Mouse (Mus musculus) forebrain, embryonic 10.5 days (tissue): Measurements from ENCODE around the gene Hpd. TPM values are rescaled to one million over a fixed set of nuclear protein-coding genes. Genes with fewer than 3 reads are reported as not detected.

Experiments used
- DNase-seq: peaks from one replicate; pipeline ENCODE4 v3.0.0-alpha.2; 2017; ENCODE audit warnings: low spot score; ENCODE audit errors: extremely low spot score
- H3K27ac ChIP-seq: fragments of 300-500 bp; sonication (generic); 2 replicates; pipeline ENCODE4 v1.5.1; 2016; ENCODE audit warnings: mild to moderate bottlenecking
- H3K27me3 ChIP-seq: fragments of 300-500 bp; sonication (generic); 2 replicates; pipeline ENCODE4 v1.6.1; 2016; ENCODE audit warnings: mild to moderate bottlenecking; ENCODE audit not compliant: poor library complexity, severe bottlenecking
- H3K36me3 ChIP-seq: fragments of 300-500 bp; sonication (generic); replicated peaks from 2 replicates; pipeline ENCODE4 v1.6.1; 2016; ENCODE audit warnings: mild to moderate bottlenecking, moderate library complexity
- H3K4me1 ChIP-seq: fragments of 300-500 bp; sonication (generic); 2 replicates; pipeline ENCODE4 v1.6.1; 2016
- H3K4me3 ChIP-seq: fragments of 300-500 bp; sonication (generic); 2 replicates; pipeline ENCODE4 v1.5.1; 2016; ENCODE audit warnings: mild to moderate bottlenecking, moderate library complexity
- H3K9me3 ChIP-seq: fragments of 300-500 bp; sonication (generic); 2 replicates; pipeline ENCODE4 v1.6.1; 2016; ENCODE audit warnings: mild to moderate bottlenecking, moderate library complexity
- WGBS: fragments of 180-500 bp; shearing (Covaris S2); methylation state at CpG from one replicate; pipeline ENCODE4 v1.1.7; 2016; 5-methylcytosine and 5-hydroxymethylcytosine counted together
- polyA plus RNA-seq: library from polyadenylated mRNA; unstranded; fragments of >200 nt; fragmentation: Nextera tagmentation; extraction: Ambion mirVana; gene quantifications from 2 replicates; pipeline ENCODE4 v1.2.1, GENCODE M21; 2016

Hpd gene
- polyA plus RNA-seq, 1 experiment from 2014 or later = 0.31 TPM

- no peaks in the 10 kb centered on the region for H3K9me3 ChIP-seq
- peaks cover 34% of the 10 kb centered on the region for H3K4me1 ChIP-seq
- no peaks in the 10 kb centered on the region for H3K27me3 ChIP-seq
- H3K27ac ChIP-seq = no peak overlapping the region
- peaks cover 97% of the 10 kb centered on the region for H3K36me3 ChIP-seq
- WGBS = 90% methylated on average over 1 of the region's 1 CpGs
- H3K4me3 ChIP-seq = no peak overlapping the region
- no peak for DNase-seq
Observed at GRCm38 (mm10) chr5:123152901-123153300, 29.6 kb downstream of the Hpd start.

GRCm38 (mm10) chr5:123151707-123152362 is 30.7 kb downstream of the Hpd start:
- H3K4me3 ChIP-seq = no peak overlapping the region
- WGBS = 95% methylated on average over 19 of the region's 19 CpGs
- H3K9me3 ChIP-seq = no peaks in the 10 kb centered on the region
- DNase-seq = no peak
- no peaks in the 10 kb centered on the region for H3K27me3 ChIP-seq
- peaks cover 38% of the 10 kb centered on the region for H3K4me1 ChIP-seq
- no peak overlapping the region for H3K27ac ChIP-seq
- H3K36me3 ChIP-seq = peaks cover 97% of the 10 kb centered on the region

GRCm38 (mm10) chr5:123151077-123151476 is 31.4 kb downstream of the Hpd start:
- peak overlapping the region; percentile 42; the same call in 1 of the 2 replicates for H3K4me3 ChIP-seq
- DNase-seq = no peak
- H3K4me1 ChIP-seq = peaks cover 45% of the 10 kb centered on the region
- peaks cover 97% of the 10 kb centered on the region for H3K36me3 ChIP-seq
- no peaks in the 10 kb centered on the region for H3K27me3 ChIP-seq
- 63% methylated on average over 7 of the region's 7 CpGs for WGBS
- H3K9me3 ChIP-seq = no peaks in the 10 kb centered on the region
- 0 out of 2 replicates have a peak overlapping the region, but pooled peaks have one; percentile 37 for H3K27ac ChIP-seq

GRCm38 (mm10) chr5:123150641-123151040 is 31.9 kb downstream of the Hpd start:
- peaks cover 50% of the 10 kb centered on the region for H3K4me1 ChIP-seq
- peaks cover 99% of the 10 kb centered on the region for H3K36me3 ChIP-seq

GRCm38 (mm10) chr5:123149451-123150400 is 32.8 kb downstream of the Hpd start:
- no peaks in the 10 kb centered on the region for H3K27me3 ChIP-seq
- peaks cover 100% of the 10 kb centered on the region for H3K36me3 ChIP-seq
- H3K27ac ChIP-seq = peak overlapping the region; percentile 37
- peak overlapping the region; percentile 42 for H3K4me3 ChIP-seq
- WGBS = 13% methylated on average over 19 of the region's 19 CpGs
- DNase-seq = peak; percentile 89
- no peaks in the 10 kb centered on the region for H3K9me3 ChIP-seq
- H3K4me1 ChIP-seq = peaks cover 59% of the 10 kb centered on the region

More at GRCm38 (mm10) chr5:123150641-123151040, 31.9 kb downstream of the Hpd start:
- Histone ChIP-seq H3K4me3 (peak overlapping the region; percentile 42), H3K9me3 (no peaks in the 10 kb centered on the region), H3K27me3 (no peaks in the 10 kb centered on the region), H3K27ac (peak overlapping the region; percentile 37; the same call in 1 of the 2 replicates)
- DNase-seq = no peak
- WGBS = 53% methylated on average over 7 of the region's 7 CpGs

GRCm38 (mm10) chr5:123148073-123148722 is 34.3 kb downstream of the Hpd start:
- peak overlapping the region; percentile 15; the same call in 1 of the 2 replicates for H3K4me3 ChIP-seq
- H3K4me1 ChIP-seq = peaks cover 74% of the 10 kb centered on the region
- peaks cover 93% of the 10 kb centered on the region for H3K36me3 ChIP-seq
- WGBS = 87% methylated on average over 25 of the region's 25 CpGs
- DNase-seq = no peak
- no peaks in the 10 kb centered on the region for H3K9me3 ChIP-seq
- H3K27ac ChIP-seq = 0 out of 2 replicates have a peak overlapping the region, but pooled peaks have one; percentile 48
- no peaks in the 10 kb centered on the region for H3K27me3 ChIP-seq

- no peak for DNase-seq
- H3K9me3 ChIP-seq = no peaks in the 10 kb centered on the region
- peaks cover 78% of the 10 kb centered on the region for H3K4me1 ChIP-seq
- peaks cover 87% of the 10 kb centered on the region for H3K36me3 ChIP-seq
- H3K27ac ChIP-seq = no peak overlapping the region
- 0 out of 2 replicates have a peak overlapping the region, but pooled peaks have one; percentile 15 for H3K4me3 ChIP-seq
- WGBS = 91% methylated on average over 17 of the region's 17 CpGs
- H3K27me3 ChIP-seq = no peaks in the 10 kb centered on the region
Observed at GRCm38 (mm10) chr5:123147569-123147968, 35.0 kb downstream of the Hpd start.

- 84% methylated on average over 11 of the region's 11 CpGs for WGBS
- H3K36me3 ChIP-seq = peaks cover 75% of the 10 kb centered on the region
- H3K27ac ChIP-seq = 0 out of 2 replicates have a peak overlapping the region, but pooled peaks have one; percentile 11
- peaks cover 84% of the 10 kb centered on the region for H3K4me1 ChIP-seq
- no peak overlapping the region for H3K4me3 ChIP-seq
- no peaks in the 10 kb centered on the region for H3K27me3 ChIP-seq
- no peaks in the 10 kb centered on the region for H3K9me3 ChIP-seq
- DNase-seq = no peak
Observed at GRCm38 (mm10) chr5:123146357-123146756, 36.2 kb downstream of the Hpd start.

GRCm38 (mm10) chr5:123144746-123145590 is 37.6 kb downstream of the Hpd start:
- Histone ChIP-seq H3K36me3 (peaks cover 61% of the 10 kb centered on the region), H3K27ac (peak overlapping the region; percentile 100; the same call in 1 of the 2 replicates), H3K27me3 (no peaks in the 10 kb centered on the region), H3K4me3 (peak overlapping the region; percentile 98), H3K9me3 (no peaks in the 10 kb centered on the region), H3K4me1 (peaks cover 71% of the 10 kb centered on the region)
- DNase-seq = no peak
- 49% methylated on average over 20 of the region's 20 CpGs for WGBS

- DNase-seq = no peak
- WGBS = 11% methylated on average over 17 of the region's 17 CpGs
- peaks cover 67% of the 10 kb centered on the region for H3K4me1 ChIP-seq
- no peaks in the 10 kb centered on the region for H3K27me3 ChIP-seq
- no peaks in the 10 kb centered on the region for H3K9me3 ChIP-seq
- peak overlapping the region; percentile 100; the same call in 1 of the 2 replicates for H3K27ac ChIP-seq
- peaks cover 53% of the 10 kb centered on the region for H3K36me3 ChIP-seq
- H3K4me3 ChIP-seq = peak overlapping the region; percentile 98
Observed at GRCm38 (mm10) chr5:123143971-123144745, 38.4 kb downstream of the Hpd start.
